Mouse (Mus musculus): Measurements from ENCODE around the gene Pdcd5. TPM values are rescaled to one million over a fixed set of nuclear protein-coding genes. Genes with fewer than 3 reads are reported as not detected.

Gene Pdcd5
- total RNA-seq (2014; fragmentation: Nextera tagmentation) = 115 and 130 TPM in 2 replicates
- total RNA-seq (2017) = 118 and 119 TPM in 2 replicates
- 154 and 164 TPM in 2 replicates for polyA plus RNA-seq (2012)

DNA sequence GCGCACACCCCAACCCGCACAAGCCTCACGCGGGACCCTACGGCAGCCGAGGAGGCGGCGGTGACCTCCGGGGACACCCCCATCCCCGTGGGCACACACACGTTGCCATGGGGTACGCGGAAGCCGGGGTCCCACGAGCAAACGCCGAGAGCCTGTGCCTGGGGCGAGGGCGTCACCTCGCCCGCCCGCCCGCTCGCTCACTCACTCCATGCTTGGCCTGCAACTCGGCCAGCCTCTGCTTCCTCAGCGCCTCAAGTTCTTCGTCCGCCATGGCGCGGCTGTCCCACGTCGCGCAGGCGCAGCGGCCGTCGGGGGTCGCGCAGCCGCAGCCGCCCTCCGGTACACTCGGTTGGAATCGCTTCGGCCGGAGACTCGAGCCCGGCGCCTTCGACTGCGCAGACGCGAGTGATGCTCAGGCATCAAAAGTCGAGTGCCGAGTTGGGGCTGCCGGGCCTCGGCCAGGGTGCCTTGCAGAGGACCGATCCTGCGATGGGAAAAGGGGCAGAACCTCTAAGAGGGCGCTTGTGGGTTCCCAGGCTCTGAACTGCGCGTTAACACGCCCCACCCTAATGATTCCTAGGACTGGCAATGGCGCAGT, at the start of gene Pdcd5:
Gene Pdcd5, minus strand, starts transcription at position 421 of the 598 bp plus-strand sequence.
- DNase-seq (ENCODE audit: low spot score) (peak; percentile 85), ATAC-seq (ENCODE audit: extremely low read depth, insufficient number of reproducible peaks, low FRiP score, poor library complexity, severe bottlenecking) (peak; percentile 76)
- H3K4me3 ChIP-seq (ENCODE audit: low read depth, low read length) = peak within 1 kb of the TSS; percentile 98
- TF ChIP-seq POLR2AphosphoS5 (IDR thresholded peaks at IDR 0.05; ENCODE audit: insufficient replicate concordance, low read depth, low read length) (no peak), CTCF (IDR thresholded peaks at IDR 0.05; ENCODE audit: low read depth, low read length) (no peak), GATA1 (IDR thresholded peaks at IDR 0.05; ENCODE audit: borderline replicate concordance, low read length) (no peak), TAL1 (conservative IDR thresholded peaks at IDR 0.05; ENCODE audit: low read depth, low read length) (no peak)
- peaks cover 33% of the 10 kb centered on the region for H3K4me1 ChIP-seq (ENCODE audit: insufficient read depth, low read depth, low read length)
- H3K27me3 ChIP-seq (ENCODE audit: insufficient read depth, low read length) = peaks cover 11% of the 10 kb centered on the region
- H3K36me3 ChIP-seq (replicated peaks) = peaks cover 37% of the 10 kb centered on the region
- peaks cover 2% of the 10 kb centered on the region; the same call in 1 of the 2 replicates for H3K9me3 ChIP-seq (replicated peaks)

DNA sequence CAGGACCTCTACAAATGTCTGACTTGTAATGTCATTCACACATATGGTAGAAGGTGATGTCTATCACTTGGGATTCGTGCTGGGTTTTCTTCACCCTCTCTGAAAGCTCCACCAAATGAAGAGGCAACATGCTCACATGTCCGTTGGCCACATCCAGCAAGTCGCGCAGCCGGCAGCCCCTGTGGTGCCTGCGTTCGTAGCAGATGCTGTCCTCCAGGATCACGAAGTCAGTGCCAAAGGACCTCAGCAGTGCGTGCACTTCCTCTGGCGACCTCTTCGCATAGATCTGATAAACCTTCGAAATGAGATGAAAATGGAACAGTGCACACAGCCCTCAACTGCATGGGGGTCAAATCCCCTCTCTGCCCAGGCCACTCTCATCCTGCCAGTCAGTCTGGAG, 45.3 kb upstream of the Pdcd5 start:
- Histone ChIP-seq H3K27me3 (ENCODE audit: insufficient read depth, low read length) (no peaks in the 10 kb centered on the region), H3K36me3 (replicated peaks) (peaks cover 16% of the 10 kb centered on the region), H3K4me1 (ENCODE audit: insufficient read depth, low read depth, low read length) (no peaks in the 10 kb centered on the region), H3K4me3 (ENCODE audit: low read depth, low read length) (no peak overlapping the region), H3K9me3 (replicated peaks) (no peaks in the 10 kb centered on the region)
- DNase-seq (ENCODE audit: low spot score) = no peak
- TF ChIP-seq GATA1 (IDR thresholded peaks at IDR 0.05; ENCODE audit: borderline replicate concordance, low read length) = no peak
- TF ChIP-seq POLR2AphosphoS5 (IDR thresholded peaks at IDR 0.05; ENCODE audit: insufficient replicate concordance, low read depth, low read length) = no peak
- no peak for TF ChIP-seq CTCF (IDR thresholded peaks at IDR 0.05; ENCODE audit: low read depth, low read length)
- no peak for TF ChIP-seq TAL1 (conservative IDR thresholded peaks at IDR 0.05; ENCODE audit: low read depth, low read length)
- TF ChIP-seq GATA2 (IDR thresholded peaks at IDR 0.05; ENCODE audit: borderline replicate concordance, low read depth, low read length) = no peak
- no peak for ATAC-seq (ENCODE audit: extremely low read depth, insufficient number of reproducible peaks, low FRiP score, poor library complexity, severe bottlenecking)

DNA sequence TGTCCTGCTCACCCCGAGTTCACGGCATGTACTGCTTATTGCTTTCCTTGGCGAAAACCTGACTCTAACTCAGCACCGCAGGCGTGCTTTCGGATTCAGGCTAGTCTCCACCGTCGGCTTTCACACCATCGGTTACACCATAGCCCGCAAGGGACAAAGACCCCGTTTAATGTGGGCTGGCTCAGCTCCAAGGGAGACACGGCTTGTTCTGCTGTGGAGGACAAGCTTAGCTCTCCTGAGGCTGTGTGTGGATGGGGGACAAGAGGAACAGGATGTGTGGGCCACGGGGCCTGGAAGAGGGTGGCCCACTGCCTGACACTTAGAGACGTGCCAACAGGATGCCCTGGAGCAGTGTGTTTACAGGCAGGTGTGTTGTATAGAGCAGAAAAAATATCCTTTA, 44.8 kb upstream of the Pdcd5 start:
- Histone ChIP-seq H3K36me3 (replicated peaks) (peaks cover 16% of the 10 kb centered on the region), H3K4me1 (ENCODE audit: insufficient read depth, low read depth, low read length) (no peaks in the 10 kb centered on the region), H3K4me3 (ENCODE audit: low read depth, low read length) (no peak overlapping the region), H3K9me3 (replicated peaks) (no peaks in the 10 kb centered on the region), H3K27me3 (ENCODE audit: insufficient read depth, low read length) (no peaks in the 10 kb centered on the region)
- ATAC-seq (ENCODE audit: extremely low read depth, insufficient number of reproducible peaks, low FRiP score, poor library complexity, severe bottlenecking) (no peak), DNase-seq (ENCODE audit: low spot score) (no peak)
- TF ChIP-seq CTCF (IDR thresholded peaks at IDR 0.05; ENCODE audit: low read depth, low read length) = no peak
- TF ChIP-seq GATA1 (IDR thresholded peaks at IDR 0.05; ENCODE audit: borderline replicate concordance, low read length) = no peak
- TF ChIP-seq GATA2 (IDR thresholded peaks at IDR 0.05; ENCODE audit: borderline replicate concordance, low read depth, low read length) = no peak
- TF ChIP-seq POLR2AphosphoS5 (IDR thresholded peaks at IDR 0.05; ENCODE audit: insufficient replicate concordance, low read depth, low read length) = no peak
- no peak for TF ChIP-seq TAL1 (conservative IDR thresholded peaks at IDR 0.05; ENCODE audit: low read depth, low read length)

DNA sequence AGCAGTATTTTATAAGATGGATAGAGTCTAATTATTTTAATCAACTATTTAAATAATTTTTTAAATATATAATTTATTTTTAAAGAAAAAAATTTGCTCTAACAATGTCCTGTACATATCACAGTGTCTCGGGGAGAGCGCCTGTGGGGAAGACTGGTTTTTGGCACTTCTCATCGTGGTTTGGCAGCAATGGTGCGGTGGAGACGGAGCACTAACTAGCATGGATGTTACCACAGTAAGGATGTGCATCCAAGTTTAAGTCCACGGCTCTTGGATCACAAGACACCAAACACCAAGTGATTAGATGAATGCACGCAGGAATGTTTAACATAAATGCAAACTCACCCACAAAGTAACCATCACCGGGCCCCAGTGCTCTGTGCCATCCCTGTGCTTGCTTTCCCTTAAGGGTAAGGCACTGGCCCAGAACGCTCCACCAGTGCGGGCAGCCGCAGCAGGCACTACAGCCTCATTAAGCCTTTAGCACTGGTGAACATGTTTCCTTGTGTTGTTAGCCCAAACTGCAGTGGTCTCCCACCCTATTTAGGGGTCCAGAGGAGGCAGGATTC, 41.5 kb upstream of the Pdcd5 start:
- Histone ChIP-seq H3K4me3 (ENCODE audit: low read depth, low read length) (no peak overlapping the region), H3K4me1 (ENCODE audit: insufficient read depth, low read depth, low read length) (no peaks in the 10 kb centered on the region), H3K36me3 (replicated peaks) (peaks cover 16% of the 10 kb centered on the region), H3K27me3 (ENCODE audit: insufficient read depth, low read length) (no peaks in the 10 kb centered on the region), H3K9me3 (replicated peaks) (no peaks in the 10 kb centered on the region)
- TF ChIP-seq GATA2 (IDR thresholded peaks at IDR 0.05; ENCODE audit: borderline replicate concordance, low read depth, low read length) (no peak), GATA1 (IDR thresholded peaks at IDR 0.05; ENCODE audit: borderline replicate concordance, low read length) (no peak), POLR2AphosphoS5 (IDR thresholded peaks at IDR 0.05; ENCODE audit: insufficient replicate concordance, low read depth, low read length) (no peak), TAL1 (conservative IDR thresholded peaks at IDR 0.05; ENCODE audit: low read depth, low read length) (no peak), CTCF (IDR thresholded peaks at IDR 0.05; ENCODE audit: low read depth, low read length) (no peak)
- DNase-seq (ENCODE audit: low spot score) (no peak), ATAC-seq (ENCODE audit: extremely low read depth, insufficient number of reproducible peaks, low FRiP score, poor library complexity, severe bottlenecking) (no peak)

DNA sequence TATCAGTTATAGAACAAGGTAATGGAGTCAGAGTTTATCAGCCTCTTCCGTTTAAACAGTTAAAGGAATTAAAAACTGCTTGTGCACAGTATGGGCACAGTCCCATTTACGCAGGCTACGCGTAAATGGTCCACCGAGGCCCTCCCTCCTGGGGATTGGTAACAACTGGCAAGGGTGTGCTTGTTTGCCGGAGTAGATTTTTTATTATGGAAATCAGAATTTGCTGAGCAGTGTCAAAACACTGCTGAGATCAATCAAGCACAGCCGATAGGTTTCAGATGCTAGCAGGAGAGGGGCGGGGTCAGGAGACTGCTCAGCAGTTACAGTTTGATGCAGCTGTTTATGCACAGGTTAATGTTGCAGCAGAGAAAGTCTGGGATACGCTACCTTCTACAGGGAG, 41.0 kb upstream of the Pdcd5 start:
- TF ChIP-seq CTCF (IDR thresholded peaks at IDR 0.05; ENCODE audit: low read depth, low read length) = no peak
- TF ChIP-seq GATA2 (IDR thresholded peaks at IDR 0.05; ENCODE audit: borderline replicate concordance, low read depth, low read length) = no peak
- no peak for TF ChIP-seq GATA1 (IDR thresholded peaks at IDR 0.05; ENCODE audit: borderline replicate concordance, low read length)
- no peak for TF ChIP-seq TAL1 (conservative IDR thresholded peaks at IDR 0.05; ENCODE audit: low read depth, low read length)
- no peak for TF ChIP-seq POLR2AphosphoS5 (IDR thresholded peaks at IDR 0.05; ENCODE audit: insufficient replicate concordance, low read depth, low read length)
- Histone ChIP-seq H3K4me1 (ENCODE audit: insufficient read depth, low read depth, low read length) (no peaks in the 10 kb centered on the region), H3K9me3 (replicated peaks) (no peaks in the 10 kb centered on the region), H3K27me3 (ENCODE audit: insufficient read depth, low read length) (no peaks in the 10 kb centered on the region), H3K4me3 (ENCODE audit: low read depth, low read length) (no peak overlapping the region), H3K36me3 (replicated peaks) (peaks cover 16% of the 10 kb centered on the region)
- no peak for DNase-seq (ENCODE audit: low spot score)
- no peak for ATAC-seq (ENCODE audit: extremely low read depth, insufficient number of reproducible peaks, low FRiP score, poor library complexity, severe bottlenecking)

DNA sequence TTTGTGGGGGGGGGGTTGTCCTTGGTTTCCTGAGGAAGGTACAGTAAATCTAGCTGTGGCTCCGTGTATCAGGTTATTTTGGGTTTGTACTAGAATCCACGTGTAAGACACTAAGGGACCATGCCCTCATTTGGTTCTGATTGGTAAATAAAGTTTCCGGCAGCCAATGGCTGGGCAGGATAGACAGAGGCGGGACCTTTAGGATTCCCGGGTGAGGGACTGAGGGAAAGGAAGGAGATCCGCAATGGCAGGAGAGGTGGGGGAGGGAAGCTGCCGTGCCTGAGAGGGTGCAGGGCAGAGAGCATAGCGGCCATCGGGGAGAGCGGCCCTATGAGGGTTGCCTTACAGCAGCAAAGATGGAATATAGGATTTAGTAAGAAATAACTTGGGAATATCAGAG, 39.9 kb upstream of the Pdcd5 start:
- H3K9me3 ChIP-seq (replicated peaks) = no peaks in the 10 kb centered on the region
- peaks cover 13% of the 10 kb centered on the region for H3K36me3 ChIP-seq (replicated peaks)
- H3K4me1 ChIP-seq (ENCODE audit: insufficient read depth, low read depth, low read length) = no peaks in the 10 kb centered on the region
- no peak overlapping the region for H3K4me3 ChIP-seq (ENCODE audit: low read depth, low read length)
- ATAC-seq (ENCODE audit: extremely low read depth, insufficient number of reproducible peaks, low FRiP score, poor library complexity, severe bottlenecking) (no peak), DNase-seq (ENCODE audit: low spot score) (no peak)
- H3K27me3 ChIP-seq (ENCODE audit: insufficient read depth, low read length) = no peaks in the 10 kb centered on the region
- TF ChIP-seq POLR2AphosphoS5 (IDR thresholded peaks at IDR 0.05; ENCODE audit: insufficient replicate concordance, low read depth, low read length) (no peak), CTCF (IDR thresholded peaks at IDR 0.05; ENCODE audit: low read depth, low read length) (no peak), GATA2 (IDR thresholded peaks at IDR 0.05; ENCODE audit: borderline replicate concordance, low read depth, low read length) (no peak), GATA1 (IDR thresholded peaks at IDR 0.05; ENCODE audit: borderline replicate concordance, low read length) (no peak), TAL1 (conservative IDR thresholded peaks at IDR 0.05; ENCODE audit: low read depth, low read length) (no peak)

All from G1E (cell line).